In genomic region chr8:117370009-117370408, GRCm38 (mm10) we compare ENCODE assay signal across 19 mouse cellular contexts.
DNase-seq lines count a peak whose midpoint lies in the region; ATAC-seq and TF ChIP-seq lines count a peak whose summit lies in the region.
"Had no signal": no experiment of that assay in that cellular context is flagged by ENCODE, and none has a peak within 500 bp of the region (broad histone marks: within the 10 kb centered on the region; RNA-seq: fewer than 3 reads in every experiment).

No protein-coding gene starts in this region.

- H3K9me3 ChIP-seq in embryonic facial prominence, embryonic 12.5 days: no peaks in the 10 kb centered on the region
- H3K9me3 ChIP-seq in embryonic facial prominence, embryonic 10.5 days: no peaks in the 10 kb centered on the region
- H3K9me3 ChIP-seq in limb, embryonic 15.5 days: no peaks in the 10 kb centered on the region
- no peaks in the 10 kb centered on the region for H3K9me3 ChIP-seq in limb, embryonic 10.5 days (replicated peaks)
- no peaks in the 10 kb centered on the region for H3K9me3 ChIP-seq in neural tube, embryonic 13.5 days
- no peaks in the 10 kb centered on the region for H3K9me3 ChIP-seq in neural tube, embryonic 15.5 days (replicated peaks)
- H3K9me3 ChIP-seq in liver, postnatal 0 days (ENCODE audit: low read length): no peaks in the 10 kb centered on the region
- H3K9me3 ChIP-seq: hindbrain, embryonic 10.5 days; limb, embryonic 13.5 days; midbrain, embryonic 12.5 days had no signal

- no peak overlapping the region for H3K4me2 ChIP-seq in embryonic facial prominence, embryonic 12.5 days (replicated peaks)
- H3K4me2 ChIP-seq in limb, embryonic 15.5 days: no peak overlapping the region
- no peak overlapping the region for H3K4me2 ChIP-seq in neural tube, embryonic 13.5 days
- H3K4me2 ChIP-seq in neural tube, embryonic 15.5 days: no peak overlapping the region
- H3K4me2 ChIP-seq in liver, postnatal 0 days (ENCODE audit: low read depth, low read length): no peak overlapping the region
- H3K4me2 ChIP-seq: limb, embryonic 13.5 days; midbrain, embryonic 12.5 days had no signal

- H3K9ac ChIP-seq in embryonic facial prominence, embryonic 12.5 days: no peak overlapping the region
- H3K9ac ChIP-seq in limb, embryonic 15.5 days: no peak overlapping the region
- no peak overlapping the region for H3K9ac ChIP-seq in neural tube, embryonic 13.5 days
- no peak overlapping the region for H3K9ac ChIP-seq in neural tube, embryonic 15.5 days (replicated peaks)
- H3K9ac ChIP-seq in liver, postnatal 0 days (replicated peaks): no peak overlapping the region
- H3K9ac ChIP-seq: limb, embryonic 13.5 days; midbrain, embryonic 12.5 days had no signal

- no peaks in the 10 kb centered on the region for H3K27me3 ChIP-seq in embryonic facial prominence, embryonic 12.5 days
- no peaks in the 10 kb centered on the region for H3K27me3 ChIP-seq in embryonic facial prominence, embryonic 10.5 days (replicated peaks; ENCODE audit: low read depth, poor library complexity, severe bottlenecking)
- H3K27me3 ChIP-seq in limb, embryonic 15.5 days: no peaks in the 10 kb centered on the region
- H3K27me3 ChIP-seq in limb, embryonic 10.5 days (ENCODE audit: low read depth, poor library complexity, severe bottlenecking): no peaks in the 10 kb centered on the region
- no peaks in the 10 kb centered on the region for H3K27me3 ChIP-seq in neural tube, embryonic 13.5 days
- no peaks in the 10 kb centered on the region for H3K27me3 ChIP-seq in neural tube, embryonic 15.5 days (replicated peaks)
- H3K27me3 ChIP-seq in liver, postnatal 0 days (ENCODE audit: insufficient read depth, low read length): no peaks in the 10 kb centered on the region
- H3K27me3 ChIP-seq: CH12.LX; limb, embryonic 13.5 days; midbrain, embryonic 12.5 days had no signal

- 0 out of 2 replicates have a peak overlapping the region, but pooled peaks have one; percentile 7 for H3K27ac ChIP-seq in embryonic facial prominence, embryonic 12.5 days
- no peak overlapping the region for H3K27ac ChIP-seq in embryonic facial prominence, embryonic 10.5 days (replicated peaks)
- H3K27ac ChIP-seq in limb, embryonic 15.5 days: 0 out of 2 replicates have a peak overlapping the region, but pooled peaks have one; percentile 1
- H3K27ac ChIP-seq in limb, embryonic 10.5 days: no peak overlapping the region
- H3K27ac ChIP-seq in neural tube, embryonic 13.5 days (replicated peaks): 0 out of 2 replicates have a peak overlapping the region, but pooled peaks have one; percentile 56
- H3K27ac ChIP-seq in neural tube, embryonic 15.5 days (replicated peaks): no peak overlapping the region
- H3K27ac ChIP-seq in liver, postnatal 0 days (ENCODE audit: low read depth): peak overlapping the region; percentile 57
- H3K27ac ChIP-seq: limb, embryonic 13.5 days; midbrain, embryonic 12.5 days had no signal

- ATAC-seq in embryonic facial prominence, embryonic 12.5 days (ENCODE audit: insufficient number of reproducible peaks, insufficient read depth, low FRiP score, low TSS enrichment): no peak
- ATAC-seq in limb, embryonic 15.5 days (ENCODE audit: insufficient number of reproducible peaks, low FRiP score, low TSS enrichment, low read depth): no peak
- ATAC-seq in neural tube, embryonic 13.5 days (ENCODE audit: low read depth): no peak
- ATAC-seq in neural tube, embryonic 15.5 days (ENCODE audit: low FRiP score): no peak
- ATAC-seq in liver, postnatal 0 days: no peak
- ATAC-seq: forebrain, embryonic 16.5 days had no signal

- peaks cover 39% of the 10 kb centered on the region for H3K4me1 ChIP-seq in embryonic facial prominence, embryonic 12.5 days
- H3K4me1 ChIP-seq in embryonic facial prominence, embryonic 10.5 days: peaks cover 52% of the 10 kb centered on the region
- peaks cover 61% of the 10 kb centered on the region for H3K4me1 ChIP-seq in limb, embryonic 15.5 days
- H3K4me1 ChIP-seq in limb, embryonic 10.5 days: peaks cover 43% of the 10 kb centered on the region
- H3K4me1 ChIP-seq in neural tube, embryonic 13.5 days (replicated peaks): peaks cover 85% of the 10 kb centered on the region
- peaks cover 91% of the 10 kb centered on the region for H3K4me1 ChIP-seq in neural tube, embryonic 15.5 days
- H3K4me1 ChIP-seq in liver, postnatal 0 days (ENCODE audit: insufficient read depth): peaks cover 67% of the 10 kb centered on the region

- 63% methylated on average over 8 of the region's 8 CpGs for WGBS in embryonic facial prominence, embryonic 12.5 days
- WGBS in embryonic facial prominence, embryonic 10.5 days: 68% methylated on average over 8 of the region's 8 CpGs
- 65% methylated on average over 8 of the region's 8 CpGs for WGBS in limb, embryonic 15.5 days
- 83% methylated on average over 8 of the region's 8 CpGs for WGBS in limb, embryonic 10.5 days
- WGBS in neural tube, embryonic 13.5 days: 75% methylated on average over 8 of the region's 8 CpGs
- WGBS in neural tube, embryonic 15.5 days: 80% methylated on average over 8 of the region's 8 CpGs
- whole genome bisulfite sequencing in liver, postnatal 0 days (ENCODE audit: insufficient replicate concordance): 65% methylated on average over 8 of the region's 8 CpGs

- TF ChIP-seq CTCF in liver, postnatal 0 days (IDR thresholded peaks at IDR 0.05; ENCODE audit: low read depth): no peak

- TF ChIP-seq EP300 in liver, postnatal 0 days (IDR thresholded peaks at IDR 0.05; ENCODE audit: low read depth): no peak

- no peak for DNase-seq in embryonic facial prominence, embryonic 10.5 days (ENCODE audit: low spot score)
- DNase-seq in limb, embryonic 10.5 days (ENCODE audit: low spot score): no peak
- DNase-seq in liver, postnatal 0 days: no peak
- no peak for DNase-seq in layer of hippocampus, postnatal 14 days (ENCODE audit: low spot score in 2 of 2)
- DNase-seq: cerebellum, postnatal 14 days; kidney, adult 11 months; kidney, postnatal 10 days; retina, postnatal 1 day; right cerebral cortex, postnatal 4 days; thymus, postnatal 4 days had no signal

- no peak overlapping the region for H3K4me3 ChIP-seq in embryonic facial prominence, embryonic 12.5 days
- no peak overlapping the region for H3K4me3 ChIP-seq in embryonic facial prominence, embryonic 10.5 days
- no peak overlapping the region for H3K4me3 ChIP-seq in limb, embryonic 15.5 days
- no peak overlapping the region for H3K4me3 ChIP-seq in limb, embryonic 10.5 days
- no peak overlapping the region for H3K4me3 ChIP-seq in neural tube, embryonic 13.5 days
- no peak overlapping the region for H3K4me3 ChIP-seq in neural tube, embryonic 15.5 days (replicated peaks)
- H3K4me3 ChIP-seq in liver, postnatal 0 days (ENCODE audit: low read depth, low read length): no peak overlapping the region
- H3K4me3 ChIP-seq: hindbrain, embryonic 10.5 days; limb, embryonic 13.5 days; midbrain, embryonic 12.5 days had no signal

- H3K36me3 ChIP-seq in embryonic facial prominence, embryonic 12.5 days: no peaks in the 10 kb centered on the region
- H3K36me3 ChIP-seq in embryonic facial prominence, embryonic 10.5 days (replicated peaks): no peaks in the 10 kb centered on the region
- no peaks in the 10 kb centered on the region for H3K36me3 ChIP-seq in limb, embryonic 15.5 days
- H3K36me3 ChIP-seq in limb, embryonic 10.5 days: no peaks in the 10 kb centered on the region
- H3K36me3 ChIP-seq in neural tube, embryonic 13.5 days: no peaks in the 10 kb centered on the region
- H3K36me3 ChIP-seq in neural tube, embryonic 15.5 days: no peaks in the 10 kb centered on the region
- H3K36me3 ChIP-seq in liver, postnatal 0 days (replicated peaks; ENCODE audit: insufficient read depth, low read length): no peaks in the 10 kb centered on the region
- H3K36me3 ChIP-seq: hindbrain, embryonic 10.5 days; limb, embryonic 13.5 days; midbrain, embryonic 12.5 days had no signal

Comparison
In these comparisons a context has a peak if more than half of its experiments do, and no peak if none do; other contexts are left out.
1. H3K27ac ChIP-seq: peak in embryonic facial prominence, embryonic 12.5 days (single experiment), limb, embryonic 15.5 days (single experiment), neural tube, embryonic 13.5 days (single experiment) and liver, postnatal 0 days (single experiment); none in embryonic facial prominence, embryonic 10.5 days (single experiment), limb, embryonic 10.5 days (single experiment) and neural tube, embryonic 15.5 days (single experiment).